ENCODE assay signal across 8 mouse cellular contexts in genomic region chr14:27166751-27167150, GRCm38 (mm10). TPM values are rescaled to one million over a fixed set of nuclear protein-coding genes. Genes with fewer than 3 reads are reported as not detected.
DNase-seq lines count a peak whose midpoint lies in the region; ATAC-seq and TF ChIP-seq lines count a peak whose summit lies in the region.
"Had no signal": no experiment of that assay in that cellular context is flagged by ENCODE, and none has a peak within 500 bp of the region (broad histone marks: within the 10 kb centered on the region; RNA-seq: fewer than 3 reads in every experiment).

No protein-coding gene starts in this region.

- no peaks in the 10 kb centered on the region for H3K9me3 ChIP-seq in lung, embryonic 16.5 days (ENCODE audit: control insufficient read depth, low read length)
- H3K9me3 ChIP-seq: midbrain, embryonic 12.5 days had no signal

- no peaks in the 10 kb centered on the region; the same call in 1 of the 2 replicates for H3K4me1 ChIP-seq in lung, embryonic 16.5 days (replicated peaks; ENCODE audit: control insufficient read depth, insufficient read depth, low read length)
- H3K4me1 ChIP-seq: midbrain, embryonic 12.5 days had no signal

- ATAC-seq in lung, embryonic 16.5 days (ENCODE audit: low read depth), result peak; percentile 31; the same call in 1 of the 2 replicates

- no peak overlapping the region for H3K27ac ChIP-seq in lung, embryonic 16.5 days (ENCODE audit: low read length)
- H3K27ac ChIP-seq in layer of hippocampus, adult 2 months, result no peak overlapping the region
- H3K27ac ChIP-seq: midbrain, embryonic 12.5 days had no signal

- H3K9ac ChIP-seq in lung, embryonic 16.5 days (ENCODE audit: low read length), result no peak overlapping the region
- H3K9ac ChIP-seq: midbrain, embryonic 12.5 days had no signal

- TF ChIP-seq CTCF in layer of hippocampus, adult 2 months (conservative IDR thresholded peaks at IDR 0.05), result no peak

- no peaks in the 10 kb centered on the region for H3K27me3 ChIP-seq in lung, embryonic 16.5 days (ENCODE audit: control insufficient read depth, insufficient read depth, low read depth, low read length)
- H3K27me3 ChIP-seq: midbrain, embryonic 12.5 days had no signal

- no peak for DNase-seq in lung, postnatal 14 days
- peak; percentile 68 for DNase-seq in frontal cortex, postnatal 10 days (ENCODE audit: low spot score in 2 of 2)
- DNase-seq in layer of hippocampus, adult 2 months (ENCODE audit: low spot score in 2 of 2), result peak; percentile 44 to 74
- peak; percentile 17 for DNase-seq in right cerebral cortex, postnatal 25 days
- no peak for DNase-seq in spleen, postnatal 4 days (ENCODE audit: low spot score in 2 of 2)
- no peak for DNase-seq in embryo, embryonic 10.5 days (ENCODE audit: low spot score)

- no peaks in the 10 kb centered on the region for H3K36me3 ChIP-seq in lung, embryonic 16.5 days (ENCODE audit: control insufficient read depth, insufficient read depth, low read length)
- H3K36me3 ChIP-seq: midbrain, embryonic 12.5 days had no signal

- no peak overlapping the region for H3K4me2 ChIP-seq in lung, embryonic 16.5 days (ENCODE audit: low read depth, low read length)
- H3K4me2 ChIP-seq: midbrain, embryonic 12.5 days had no signal

- no peak overlapping the region for H3K4me3 ChIP-seq in lung, embryonic 16.5 days (ENCODE audit: low read length)
- no peak overlapping the region for H3K4me3 ChIP-seq in layer of hippocampus, adult 2 months
- H3K4me3 ChIP-seq: midbrain, embryonic 12.5 days had no signal

- WGBS in lung, embryonic 16.5 days, result 61% methylated on average over 8 of the region's 8 CpGs

RNA-seq across cellular contexts. Expression of gene Arhgef3, which starts 52.1 kb away (rescaled TPM):
- 12.8 and 13.8 TPM in 2 replicates for polyA plus RNA-seq in lung, embryonic 16.5 days (2015; fragmentation: Nextera tagmentation; extraction: Ambion mirVana)
- total RNA-seq in layer of hippocampus, adult 2 months (2021), result 10 to 100 TPM; 77.1 to 79.5 TPM

Comparison
In these comparisons a context has a peak if more than half of its experiments do, and no peak if none do; other contexts are left out.
1. DNase-seq: peak in frontal cortex, postnatal 10 days (2 of 2), layer of hippocampus, adult 2 months (2 of 2) and right cerebral cortex, postnatal 25 days (single experiment); none in lung, postnatal 14 days (single experiment), spleen, postnatal 4 days (0 of 2) and embryo, embryonic 10.5 days (single experiment).